Mouse (Mus musculus) left cerebral cortex, adult 8-10 months (tissue): ENCODE measurements at regions not wholly inside any gene's neighbourhood (a gene's known extent, or its start where the extent isn't known, plus 50 kb on each side); places are given as distances from the start of the nearest gene placed in this dataset.
"Not testable (repeated sequence)": the region's sequence is repeated elsewhere in the genome, so short reads cannot be mapped to it uniquely, and the experiment has no call there.

Source experiments
- DNase-seq, 2 experiments: peaks; one replicate each; pipeline ENCODE4 v3.0.0; 2022; ENCODE audit warnings: low spot score in 2 of 2

DNA sequence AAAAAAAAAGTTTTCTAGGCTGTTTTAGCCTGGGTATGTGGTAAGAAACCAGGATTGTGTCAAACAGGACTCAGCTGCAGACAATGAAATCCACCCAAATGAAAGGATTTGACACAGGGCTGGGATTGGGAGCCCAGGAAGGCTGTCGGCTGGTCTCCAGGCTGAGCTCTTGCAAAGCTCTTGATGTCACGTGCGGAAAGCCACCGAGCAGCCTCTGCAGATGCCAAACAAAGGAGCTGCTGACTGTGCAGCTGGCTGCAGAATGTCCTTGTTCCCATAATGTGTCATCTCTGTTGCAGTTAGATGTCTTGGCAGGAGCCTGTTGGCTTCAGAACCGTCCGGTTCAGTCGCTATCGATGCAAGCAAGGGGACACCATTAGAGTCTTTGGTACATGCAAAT, 56.1 kb downstream of the Bbs10 start:
- peak in 1 of 2 experiments; percentile 36 for DNase-seq

- not testable (repeated sequence) for DNase-seq
Observed at GRCm38 (mm10) chr10:111358340-111358739, 59.9 kb downstream of the Bbs10 start.

DNA sequence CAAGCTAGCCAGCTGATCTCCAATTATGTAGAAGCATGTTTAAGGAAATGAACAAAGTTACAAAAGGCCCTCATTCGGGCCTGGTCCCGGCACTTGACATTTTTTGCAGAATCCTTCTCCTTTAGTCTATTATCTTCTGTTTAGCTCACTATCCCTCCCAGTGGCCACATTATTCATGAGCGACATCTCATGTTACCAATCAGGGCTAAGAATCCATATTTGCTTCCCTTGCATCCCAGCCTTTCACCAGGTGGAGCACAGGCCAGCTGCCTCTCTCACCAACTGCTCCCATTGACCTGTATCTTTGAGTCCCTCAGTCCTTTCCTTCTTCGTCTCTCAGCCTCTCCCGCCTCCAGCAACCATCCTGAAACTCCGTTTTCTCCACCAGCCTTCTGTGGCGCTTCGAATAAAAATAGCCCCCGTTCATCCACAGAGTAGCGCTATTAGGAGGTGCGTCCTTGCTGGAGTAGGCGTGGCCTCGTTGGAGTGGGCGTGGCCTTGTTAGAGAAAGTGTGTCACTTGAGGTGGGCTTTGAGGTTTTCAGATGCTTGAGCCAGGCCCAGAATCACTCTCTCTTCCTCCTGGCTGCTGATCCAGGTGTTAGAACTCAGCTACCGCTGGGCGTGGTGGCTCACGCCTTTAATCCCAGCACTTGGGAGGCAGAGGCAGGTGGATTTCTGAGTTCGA, 63.4 kb downstream of the Bbs10 start:
- no peak for DNase-seq

DNA sequence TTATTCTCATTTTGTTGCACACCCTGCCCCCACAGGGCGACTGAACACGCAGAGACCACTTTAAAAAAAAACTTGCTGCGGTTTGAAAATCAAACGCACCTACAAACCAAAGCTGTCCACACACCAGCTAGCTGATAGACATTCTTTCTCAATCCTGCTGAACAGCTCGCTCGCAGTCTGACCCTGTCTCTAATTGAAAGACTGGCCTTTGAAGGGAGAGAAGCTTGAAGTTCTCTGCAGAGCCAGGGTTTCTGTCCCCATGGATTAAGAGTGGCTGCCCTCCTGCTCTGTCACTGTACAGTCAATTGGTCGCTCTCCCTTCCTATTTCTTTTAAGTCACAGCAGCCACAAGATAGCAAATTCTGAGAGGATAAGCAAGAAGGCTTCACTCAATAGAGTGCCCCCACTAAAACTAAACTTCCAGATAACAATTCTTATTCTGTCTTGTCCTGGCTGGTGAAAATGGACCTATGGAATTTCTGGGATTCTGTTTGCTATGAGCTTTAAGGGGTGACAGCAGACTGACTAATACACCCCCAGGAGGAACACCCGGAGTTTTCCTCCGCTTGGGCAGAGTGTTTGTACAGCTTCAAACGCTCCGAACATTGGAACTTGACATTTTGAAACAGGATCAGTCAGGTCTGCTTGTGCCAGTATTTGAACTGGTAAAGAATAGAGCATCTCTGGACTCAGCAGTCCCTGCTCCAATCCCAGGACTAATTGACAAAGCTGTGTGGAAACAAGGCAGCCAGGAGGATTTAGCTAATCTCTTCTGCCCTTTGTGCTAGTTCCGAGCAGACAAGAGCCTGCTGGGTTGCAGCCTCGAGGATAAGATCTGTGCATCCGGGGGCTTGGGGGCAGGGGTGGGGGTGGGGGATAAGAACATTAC, 65.5 kb downstream of the Bbs10 start:
- DNase-seq = no peak

DNA sequence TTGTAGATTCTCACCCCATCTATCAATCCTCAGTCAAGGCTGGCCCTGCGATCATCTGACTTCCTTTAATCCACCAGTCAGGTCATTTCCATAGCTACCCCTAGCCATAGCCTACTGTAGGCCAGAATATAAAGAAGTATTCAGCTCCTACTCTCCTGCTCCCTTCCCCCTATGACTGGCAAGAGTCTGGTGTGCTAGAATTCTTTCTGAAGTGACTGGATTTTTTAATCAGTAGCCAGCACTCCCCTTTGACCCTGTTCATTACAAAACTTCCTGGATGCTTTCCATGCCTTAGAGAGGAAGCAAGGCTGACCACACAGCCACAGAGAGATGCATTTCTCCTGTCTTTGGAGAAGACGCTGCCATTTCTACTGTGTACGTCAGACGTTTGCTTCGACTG, 66.5 kb downstream of the Bbs10 start:
- no peak for DNase-seq

DNA sequence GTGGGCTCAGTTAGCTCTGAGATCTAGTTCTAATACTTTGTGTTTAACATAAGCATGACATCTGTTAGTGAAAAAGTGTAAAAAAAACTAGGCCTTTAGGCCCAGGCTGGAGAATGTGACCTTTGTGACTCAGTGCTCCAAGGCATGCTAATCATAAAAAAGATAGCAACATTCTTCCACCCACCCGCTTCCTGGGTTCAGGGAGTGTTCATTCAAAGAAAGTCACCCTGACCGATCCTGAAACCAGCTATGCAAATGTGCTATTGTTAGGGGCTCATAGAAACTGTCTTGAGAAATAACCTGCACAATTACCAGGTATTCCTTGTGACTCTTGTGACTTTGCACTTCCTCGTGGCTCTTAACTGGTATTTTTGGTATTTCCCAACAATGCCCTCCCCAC, 70.6 kb downstream of the Bbs10 start:
- DNase-seq = not testable (repeated sequence)

DNA sequence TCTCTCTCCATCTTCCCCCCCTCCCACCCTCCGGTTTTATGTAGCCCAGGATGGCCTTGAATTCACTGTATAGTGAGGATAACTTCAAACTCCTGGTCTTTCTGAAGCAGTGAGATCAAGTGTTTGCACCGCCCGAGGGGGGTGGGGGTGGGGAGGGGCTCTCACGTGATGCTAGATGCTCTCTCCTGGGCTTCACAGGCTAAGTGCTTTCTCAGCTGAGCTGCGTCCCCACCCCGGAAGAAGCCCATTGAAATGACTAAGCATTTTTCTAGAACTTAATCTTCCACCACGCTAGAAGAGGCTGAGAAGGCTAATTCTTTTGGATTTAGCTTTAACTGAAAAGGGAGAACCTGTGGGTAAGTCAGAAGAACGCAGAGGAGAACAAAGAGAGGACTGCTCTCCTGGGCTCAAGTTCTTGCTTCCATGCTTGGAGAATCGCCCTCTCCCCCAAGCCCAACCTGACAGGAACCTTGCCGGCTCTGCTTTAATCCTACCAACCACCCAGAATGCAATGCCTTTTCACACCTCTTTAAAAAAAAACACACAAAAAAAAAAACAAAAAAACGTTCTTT, 79.7 kb downstream of the Bbs10 start:
- no peak for DNase-seq

- peak; percentile 52 to 78 for DNase-seq
Observed at GRCm38 (mm10) chr10:111381689-111382088, 83.2 kb downstream of the Bbs10 start.

DNA sequence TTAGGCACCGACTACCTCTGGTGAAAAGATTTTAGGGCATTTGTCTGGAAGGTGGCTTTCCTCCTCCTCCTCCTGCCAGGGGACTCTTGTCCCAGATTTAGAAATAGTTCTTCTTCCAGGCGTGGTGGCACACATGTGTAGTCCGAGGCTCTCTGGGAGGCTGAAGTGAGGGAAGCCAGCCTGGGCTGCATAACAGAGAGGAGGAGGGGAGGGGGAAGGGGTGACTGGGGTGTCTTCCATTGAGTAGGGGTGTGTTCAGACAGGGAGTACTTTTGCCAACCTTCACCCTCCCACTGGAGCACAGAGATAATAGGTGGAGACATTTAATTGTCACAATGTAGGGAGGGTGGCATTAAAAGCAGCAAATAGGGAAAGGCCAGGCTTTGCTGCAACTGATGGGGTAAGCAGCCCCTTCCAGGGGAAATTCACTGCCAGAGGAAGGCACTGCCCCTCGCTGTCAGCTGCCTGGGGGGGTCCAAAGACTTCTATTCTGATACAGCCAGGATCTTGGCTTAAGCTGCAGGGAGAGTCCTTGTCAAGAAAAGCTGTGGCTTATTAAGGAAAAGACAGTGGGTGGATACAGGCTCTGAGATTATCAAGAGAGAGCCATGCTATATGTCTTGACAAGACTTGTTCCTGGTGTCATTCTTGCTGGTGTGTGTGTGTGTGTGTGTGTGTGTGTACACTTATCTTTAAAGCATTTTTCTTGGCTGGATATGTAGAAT, 83.9 kb downstream of the Bbs10 start:
- peak in 1 of 2 experiments; percentile 48 for DNase-seq

DNA sequence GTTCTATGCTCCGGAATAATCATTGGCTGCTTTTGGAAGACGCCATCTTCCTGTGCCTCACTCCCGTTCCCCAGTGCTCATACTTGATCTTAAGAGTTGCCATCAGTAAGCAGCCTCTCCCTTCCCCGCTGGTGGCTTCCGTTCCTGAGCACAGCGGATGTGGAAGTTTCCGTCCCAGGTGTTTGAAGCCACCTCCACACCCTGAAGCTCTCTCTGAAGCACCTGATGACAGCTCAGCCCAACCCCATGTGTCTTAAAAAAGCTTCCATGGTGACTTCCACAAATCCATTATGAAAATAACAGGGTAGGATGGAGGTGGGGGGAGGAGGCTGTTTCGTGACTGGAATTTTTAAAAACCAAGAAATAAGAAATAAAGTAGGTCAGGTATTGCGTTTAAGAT, 87.1 kb downstream of the Bbs10 start:
- DNase-seq = peak in 1 of 2 experiments; percentile 64

DNA sequence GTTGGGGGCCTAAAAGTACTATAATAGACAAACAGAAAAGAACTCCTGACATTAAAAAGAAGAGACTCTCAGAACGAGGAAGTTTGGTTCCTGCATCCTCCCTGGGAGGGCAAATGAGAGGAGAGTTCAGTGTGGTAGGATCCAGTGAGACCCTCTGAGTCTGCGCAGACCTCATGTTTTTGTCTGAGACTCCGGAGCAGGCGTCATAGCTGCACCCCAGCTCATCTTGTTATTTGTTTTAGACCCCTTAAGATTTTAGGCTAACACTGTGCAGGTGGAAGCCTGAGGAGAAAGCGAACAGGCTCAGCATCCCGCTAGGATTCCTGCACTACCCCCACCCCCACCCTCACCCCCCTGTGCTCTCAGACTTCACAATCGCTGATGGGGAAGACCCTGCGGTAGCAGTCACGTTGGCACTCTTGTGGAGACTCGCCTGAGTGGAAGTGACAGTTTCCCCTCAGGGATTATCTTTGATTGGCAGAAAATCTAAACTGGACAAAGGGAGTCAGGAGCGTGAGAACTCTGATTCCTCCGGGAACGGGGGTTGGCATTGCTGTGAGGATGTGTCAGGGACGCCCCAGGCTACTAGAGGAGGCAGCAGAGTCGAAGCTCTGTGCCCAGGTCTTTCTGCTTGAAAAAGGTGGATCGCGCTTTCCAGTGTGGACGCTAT, 85.0 kb upstream of the Nap1l1 start:
- DNase-seq = no peak

- DNase-seq = no peak
Observed at GRCm38 (mm10) chr10:111388545-111389320, 84.3 kb upstream of the Nap1l1 start.

- DNase-seq = peak; percentile 79 to 92
Observed at GRCm38 (mm10) chr10:111389890-111390289, 83.1 kb upstream of the Nap1l1 start.

- peak in 1 of 2 experiments; percentile 81 for DNase-seq
Observed at GRCm38 (mm10) chr10:111394421-111394820, 78.6 kb upstream of the Nap1l1 start.

- DNase-seq = no peak
Observed at GRCm38 (mm10) chr10:111405071-111405470, 68.0 kb upstream of the Nap1l1 start.

- DNase-seq = no peak
Observed at GRCm38 (mm10) chr10:111408887-111409286, 64.1 kb upstream of the Nap1l1 start.

DNA sequence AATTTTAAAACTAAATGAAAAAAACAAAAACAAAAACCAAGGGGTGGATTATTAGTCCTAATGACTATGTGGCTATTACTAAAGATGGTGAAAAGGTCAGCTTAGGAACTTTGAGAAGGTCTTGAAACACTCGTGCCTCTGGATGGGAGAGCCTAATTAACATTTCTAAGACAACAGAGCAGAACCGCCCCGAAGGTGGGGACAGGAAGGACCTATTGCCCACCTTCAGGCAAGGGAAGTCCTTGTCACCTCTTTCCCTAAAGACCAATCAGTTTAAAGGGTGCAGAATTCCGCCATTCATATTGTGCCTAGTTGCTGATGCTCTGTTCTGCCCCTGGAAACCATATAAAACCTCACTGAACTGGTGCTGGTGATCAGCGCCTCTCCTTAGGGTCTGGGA, 63.5 kb upstream of the Nap1l1 start:
- no peak for DNase-seq

DNA sequence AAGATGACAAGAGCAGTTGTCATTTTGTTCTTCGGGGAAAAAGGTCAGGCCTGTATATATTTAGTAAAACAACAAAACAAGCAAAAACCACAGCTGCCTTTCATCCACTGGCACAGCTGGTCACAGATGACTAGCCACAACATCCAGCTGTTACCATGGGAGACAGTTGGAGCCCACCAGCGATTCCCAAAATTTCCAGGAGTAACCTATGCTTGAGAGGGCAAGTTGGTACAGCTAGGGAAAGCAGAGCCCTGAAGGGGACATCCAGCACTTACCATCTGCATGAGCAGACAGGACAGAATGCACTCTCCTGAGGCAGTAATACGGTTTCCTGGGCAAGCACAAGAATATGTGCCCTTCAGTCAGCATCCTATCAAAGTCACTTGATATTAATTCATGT, 62.9 kb upstream of the Nap1l1 start:
- no peak for DNase-seq

DNA sequence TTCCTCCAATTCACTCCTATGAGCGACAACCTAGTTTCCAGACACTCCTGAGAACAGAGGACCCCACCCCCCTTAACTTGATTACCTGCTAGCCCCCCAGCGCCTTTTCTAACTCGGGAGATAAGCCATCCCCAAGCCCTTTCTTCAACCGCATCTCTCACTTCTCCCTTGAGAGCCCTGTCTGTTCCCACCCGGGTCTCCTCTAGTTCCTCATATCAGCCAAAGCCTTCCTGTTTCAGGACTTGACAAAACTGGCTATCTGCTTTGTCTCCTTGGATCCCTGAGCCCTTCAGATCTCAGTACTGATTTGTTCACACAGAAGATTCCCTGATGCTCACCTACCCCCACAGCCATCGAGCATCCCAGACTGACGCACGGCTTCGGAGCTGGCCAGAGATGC, 61.5 kb upstream of the Nap1l1 start:
- no peak for DNase-seq

DNA sequence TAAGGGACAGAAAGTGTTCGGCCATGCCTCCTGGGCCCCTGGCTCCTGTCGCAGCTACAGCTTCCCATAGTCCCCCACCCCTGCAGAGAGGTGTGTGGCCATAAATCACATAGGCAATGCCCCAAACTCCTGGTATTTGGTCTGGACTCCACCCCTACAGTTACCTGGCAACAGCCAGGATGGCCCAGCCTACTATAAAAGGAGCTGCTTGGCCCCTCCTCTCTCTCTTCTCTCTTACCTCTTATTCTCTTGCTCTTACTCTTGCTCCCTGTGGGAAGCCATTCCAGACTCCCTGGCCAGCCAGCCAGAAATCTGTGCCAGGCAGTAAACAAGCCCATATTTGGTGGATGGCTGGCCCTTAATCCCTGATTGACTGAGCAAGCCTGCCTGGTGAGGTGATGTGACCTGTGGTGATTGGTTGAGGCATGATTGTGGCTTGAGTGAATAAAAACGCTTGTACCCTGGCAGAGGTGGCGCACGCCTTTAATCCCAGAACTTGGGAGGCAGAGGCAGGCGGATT, 56.4 kb upstream of the Nap1l1 start:
- no peak for DNase-seq
